Mouse (Mus musculus) forebrain, embryonic 12.5 days (tissue): Measurements from ENCODE around the gene Ip6k1. TPM values are rescaled to one million over a fixed set of nuclear protein-coding genes. Genes with fewer than 3 reads are reported as not detected.

ENCODE experiments used
- ATAC-seq: fragments of 200-750 bp; cut with Nextera tagmentation; 2 replicates; pipeline ENCODE4 v1.8.0; 2017; ENCODE audit warnings: moderate TSS enrichment; ENCODE audit not compliant: low FRiP score
- H3K27ac ChIP-seq: fragments of 300-500 bp; sonication (generic); 2 replicates; pipeline ENCODE4 v1.5.1; 2016; ENCODE audit warnings: mild to moderate bottlenecking
- H3K27me3 ChIP-seq: fragments of 300-500 bp; sonication (generic); 2 replicates; pipeline ENCODE4 v1.6.1; 2016; ENCODE audit warnings: mild to moderate bottlenecking
- H3K36me3 ChIP-seq: fragments of 300-500 bp; sonication (generic); replicated peaks from 2 replicates; pipeline ENCODE4 v1.6.1; 2016; ENCODE audit warnings: mild to moderate bottlenecking
- H3K4me1 ChIP-seq: fragments of 300-500 bp; sonication (generic); 2 replicates; pipeline ENCODE4 v1.6.1; 2016
- H3K4me2 ChIP-seq: fragments of 300-500 bp; sonication (generic); 2 replicates; pipeline ENCODE4 v1.6.1; 2016; ENCODE audit warnings: mild to moderate bottlenecking, moderate library complexity
- H3K4me3 ChIP-seq: fragments of 300-500 bp; sonication (generic); replicated peaks from 2 replicates; pipeline ENCODE4 v1.5.1; 2016; ENCODE audit warnings: mild to moderate bottlenecking
- H3K9ac ChIP-seq: fragments of 300-500 bp; sonication (generic); 2 replicates; pipeline ENCODE4 v1.6.1; 2016; ENCODE audit warnings: mild to moderate bottlenecking
- H3K9me3 ChIP-seq: fragments of 300-500 bp; sonication (generic); 2 replicates; pipeline ENCODE4 v1.6.1; 2016
- WGBS: fragments of 180-500 bp; shearing (Covaris S2); methylation state at CpG from one replicate; pipeline ENCODE4 v1.1.7; 2016; 5-methylcytosine and 5-hydroxymethylcytosine counted together
- polyA plus RNA-seq: library from polyadenylated mRNA; unstranded; fragments of >200 nt; fragmentation: Nextera tagmentation; extraction: Ambion mirVana; gene quantifications from 2 replicates; pipeline ENCODE4 v1.2.1, GENCODE M21; 2016

Ip6k1 gene
- polyA plus RNA-seq, 1 experiment from 2014 or later: 88.2 TPM

- Histone ChIP-seq H3K36me3 (peaks cover 58% of the 10 kb centered on the region), H3K9ac (peak overlapping the region; percentile 64), H3K27ac (peak overlapping the region; percentile 42; the same call in 1 of the 2 replicates), H3K4me2 (peak overlapping the region; percentile 91), H3K27me3 (no peaks in the 10 kb centered on the region), H3K4me3 (peak overlapping the region; percentile 64), H3K9me3 (no peaks in the 10 kb centered on the region), H3K4me1 (peaks cover 35% of the 10 kb centered on the region)
- 1% methylated on average over 19 of the region's 19 CpGs for WGBS
- peak; percentile 50 for ATAC-seq
These were observed 46.3 kb downstream of the Ip6k1 start for GRCm38 (mm10) chr9:108048566-108048955.

DNA sequence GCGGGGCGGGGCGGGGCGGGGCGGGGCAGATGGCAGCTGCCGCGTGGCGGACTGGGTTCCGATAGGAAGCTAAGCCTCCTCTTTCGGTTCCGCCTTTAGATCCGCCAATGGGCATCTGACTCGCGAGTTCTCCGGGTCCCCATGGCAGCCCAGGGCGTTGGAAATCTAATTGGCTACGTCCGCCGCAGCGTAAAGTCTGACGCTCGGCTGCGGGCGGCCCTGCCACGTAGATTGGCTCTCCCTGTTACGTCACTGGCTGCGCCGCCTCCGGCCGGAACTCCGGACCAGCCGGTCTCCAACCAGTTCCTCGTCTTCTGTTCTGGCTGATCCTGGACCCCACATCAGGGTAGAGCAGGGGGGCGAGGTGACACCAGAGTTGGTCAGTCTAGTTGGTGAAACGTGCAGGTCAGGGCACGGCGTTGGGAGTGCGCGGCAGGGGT is 46.7 kb downstream of the Ip6k1 start, which contains the start of gene Gmppb:
TSS of gene Gmppb (plus strand) at position 227 of the 440 bp plus-strand sequence.
- H3K4me3 ChIP-seq: peak within 1 kb of the TSS; percentile 64
- H3K27ac ChIP-seq: peak within 1 kb of the TSS; percentile 43; the same call in 1 of the 2 replicates
- H3K9ac ChIP-seq: peak within 1 kb of the TSS; percentile 64
- no peaks in the 10 kb centered on the region for H3K9me3 ChIP-seq
- H3K4me2 ChIP-seq: peak within 1 kb of the TSS; percentile 91
- no peaks in the 10 kb centered on the region for H3K27me3 ChIP-seq
- peak; percentile 94 for ATAC-seq
- under 1% methylated on average over 35 of the region's 39 CpGs for WGBS
- H3K36me3 ChIP-seq: peaks cover 62% of the 10 kb centered on the region
- H3K4me1 ChIP-seq: peaks cover 35% of the 10 kb centered on the region

DNA sequence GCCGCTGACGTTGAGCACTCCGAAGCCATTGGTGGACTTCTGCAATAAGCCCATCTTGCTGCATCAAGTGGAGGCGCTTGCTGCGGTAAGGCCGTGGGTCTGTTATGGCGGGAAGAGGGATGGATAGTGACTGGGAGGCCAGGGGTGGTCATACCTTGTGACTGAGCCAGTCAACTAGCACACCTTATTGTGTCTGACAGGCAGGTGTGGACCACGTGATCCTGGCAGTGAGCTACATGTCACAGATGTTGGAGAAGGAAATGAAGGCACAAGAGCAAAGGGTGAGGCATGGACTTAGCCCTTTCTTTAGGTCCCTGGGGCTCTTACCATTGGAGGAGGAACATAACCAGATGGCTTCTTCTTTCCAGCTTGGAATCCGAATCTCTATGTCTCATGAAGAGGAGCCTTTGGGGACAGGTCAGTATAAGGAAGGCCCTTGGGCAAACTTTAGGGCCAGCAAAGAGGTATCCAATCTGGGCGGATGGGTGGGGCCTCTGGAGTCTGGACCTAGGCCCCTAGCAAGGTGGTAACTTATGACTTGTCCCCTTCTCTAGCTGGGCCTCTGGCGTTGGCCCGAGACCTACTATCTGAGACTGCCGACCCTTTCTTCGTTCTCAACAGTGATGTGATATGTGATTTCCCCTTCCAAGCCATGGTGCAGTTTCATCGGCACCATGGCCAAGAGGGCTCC is 47.4 kb downstream of the Ip6k1 start:
- WGBS: 46% methylated on average over 15 of the region's 15 CpGs
- Histone ChIP-seq H3K36me3 (peaks cover 65% of the 10 kb centered on the region), H3K9me3 (no peaks in the 10 kb centered on the region), H3K27me3 (no peaks in the 10 kb centered on the region), H3K4me2 (peak overlapping the region; percentile 91), H3K27ac (peak overlapping the region; percentile 43; the same call in 1 of the 2 replicates), H3K4me1 (peaks cover 35% of the 10 kb centered on the region), H3K9ac (peak overlapping the region; percentile 64), H3K4me3 (peak overlapping the region; percentile 64)
- ATAC-seq: peak; percentile 5; the same call in 1 of the 2 replicates

DNA sequence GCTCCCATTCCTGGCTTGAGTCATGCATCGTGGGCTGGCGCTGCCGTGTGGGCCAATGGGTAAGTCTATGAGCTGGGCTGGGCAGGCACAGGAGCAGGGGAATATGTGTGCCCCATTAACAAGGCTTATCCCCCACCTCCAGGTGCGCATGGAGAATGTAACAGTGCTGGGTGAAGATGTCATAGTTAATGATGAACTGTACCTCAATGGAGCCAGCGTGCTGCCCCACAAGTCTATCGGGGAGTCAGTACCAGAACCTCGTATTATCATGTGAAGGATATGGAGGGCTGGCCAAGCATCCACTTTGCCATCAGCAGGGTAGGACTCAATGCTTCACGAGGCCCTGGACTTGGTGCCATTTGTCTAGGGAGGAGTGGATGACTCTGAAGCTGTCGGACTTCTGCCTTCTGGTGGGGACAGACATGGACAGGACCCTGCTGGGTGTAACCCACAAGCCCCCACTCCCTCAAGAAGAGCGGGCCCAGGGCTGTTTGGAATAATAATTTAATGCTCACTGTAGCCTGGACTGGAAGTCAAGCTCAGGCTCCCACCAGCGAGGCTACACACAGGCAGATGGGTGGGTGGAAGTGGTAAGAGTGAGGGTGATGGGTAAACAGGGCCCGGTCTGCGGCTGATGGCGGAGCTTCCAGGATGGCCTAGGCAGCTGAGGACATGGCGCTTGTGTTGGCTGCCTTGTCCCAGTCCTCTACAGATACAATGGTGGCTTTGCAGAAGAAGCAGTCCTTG is 49.1 kb downstream of the Ip6k1 start:
- Histone ChIP-seq H3K36me3 (peaks cover 67% of the 10 kb centered on the region), H3K4me3 (no peak overlapping the region), H3K9me3 (no peaks in the 10 kb centered on the region), H3K4me2 (no peak overlapping the region), H3K27ac (no peak overlapping the region), H3K27me3 (no peaks in the 10 kb centered on the region), H3K9ac (no peak overlapping the region), H3K4me1 (peaks cover 35% of the 10 kb centered on the region)
- no peak for ATAC-seq
- 95% methylated on average over 15 of the region's 15 CpGs for WGBS

DNA sequence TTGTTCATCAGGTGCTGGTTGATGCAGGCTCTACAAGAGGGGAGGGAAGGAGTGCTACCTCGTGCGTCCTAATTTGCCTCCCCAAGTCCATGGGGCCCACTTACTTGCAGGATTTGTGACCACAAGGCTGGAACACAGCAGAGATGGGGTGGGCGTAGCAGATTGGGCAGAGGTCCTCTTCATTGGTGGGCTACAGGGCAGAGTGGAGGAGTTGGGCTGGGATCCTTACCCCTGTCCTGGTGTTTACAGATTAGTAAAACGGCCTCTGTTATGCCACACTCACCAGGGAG is 49.6 kb downstream of the Ip6k1 start:
- H3K4me1 ChIP-seq: peaks cover 35% of the 10 kb centered on the region
- H3K9ac ChIP-seq: no peak overlapping the region
- H3K27me3 ChIP-seq: no peaks in the 10 kb centered on the region
- no peak overlapping the region for H3K4me3 ChIP-seq
- no peak for ATAC-seq
- H3K27ac ChIP-seq: no peak overlapping the region
- H3K36me3 ChIP-seq: peaks cover 67% of the 10 kb centered on the region
- 87% methylated on average over 4 of the region's 4 CpGs for WGBS
- H3K9me3 ChIP-seq: no peaks in the 10 kb centered on the region
- no peak overlapping the region for H3K4me2 ChIP-seq

GRCm38 (mm10) chr9:108052411-108052810 is 50.1 kb downstream of the Ip6k1 start:
- Histone ChIP-seq H3K27ac (no peak overlapping the region), H3K4me3 (no peak overlapping the region), H3K36me3 (peaks cover 65% of the 10 kb centered on the region), H3K9ac (no peak overlapping the region), H3K27me3 (no peaks in the 10 kb centered on the region), H3K4me1 (peaks cover 35% of the 10 kb centered on the region), H3K4me2 (no peak overlapping the region), H3K9me3 (no peaks in the 10 kb centered on the region)
- no peak for ATAC-seq
- 75% methylated on average over 7 of the region's 7 CpGs for WGBS

- H3K36me3 ChIP-seq: peaks cover 66% of the 10 kb centered on the region
- 59% methylated on average over 20 of the region's 20 CpGs for WGBS
- H3K4me3 ChIP-seq: no peak within 1 kb of the TSS; the same call in 1 of the 2 replicates
These were observed 50.8 kb downstream of the Ip6k1 start, which contains the start of gene Amigo3 for GRCm38 (mm10) chr9:108052885-108053664. Amigo3 (plus strand) TSS chr9:108053159.

DNA sequence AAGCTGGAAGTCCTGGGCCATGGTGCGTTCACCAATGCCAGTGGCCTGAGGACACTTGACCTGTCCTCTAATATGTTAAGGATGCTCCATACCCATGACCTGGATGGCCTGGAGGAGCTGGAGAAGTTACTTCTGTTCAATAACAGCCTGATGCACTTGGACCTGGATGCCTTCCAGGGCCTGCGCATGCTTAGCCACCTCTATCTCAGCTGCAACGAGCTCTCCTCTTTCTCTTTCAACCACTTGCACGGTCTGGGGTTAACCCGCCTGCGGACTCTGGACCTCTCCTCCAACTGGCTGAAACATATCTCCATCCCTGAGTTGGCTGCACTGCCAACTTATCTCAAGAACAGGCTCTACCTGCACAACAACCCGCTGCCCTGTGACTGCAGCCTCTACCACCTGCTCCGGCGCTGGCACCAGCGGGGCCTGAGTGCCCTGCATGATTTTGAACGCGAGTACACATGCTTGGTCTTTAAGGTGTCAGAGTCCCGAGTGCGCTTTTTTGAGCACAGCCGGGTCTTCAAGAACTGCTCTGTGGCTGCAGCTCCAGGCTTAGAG is 51.4 kb downstream of the Ip6k1 start:
- Histone ChIP-seq H3K4me2 (no peak overlapping the region), H3K9me3 (no peaks in the 10 kb centered on the region), H3K4me1 (peaks cover 24% of the 10 kb centered on the region), H3K36me3 (peaks cover 73% of the 10 kb centered on the region), H3K27me3 (no peaks in the 10 kb centered on the region), H3K4me3 (no peak overlapping the region), H3K9ac (no peak overlapping the region; the same call in 1 of the 2 replicates), H3K27ac (no peak overlapping the region)
- 91% methylated on average over 15 of the region's 15 CpGs for whole genome bisulfite sequencing
- ATAC-seq: no peak

More at GRCm38 (mm10) chr9:108052885-108053664, 50.8 kb downstream of the Ip6k1 start, which contains the start of gene Amigo3:
- Histone ChIP-seq H3K27ac (no peak within 1 kb of the TSS), H3K4me2 (peak within 1 kb of the TSS; percentile 41), H3K9ac (peak within 1 kb of the TSS; percentile 36; the same call in 1 of the 2 replicates), H3K27me3 (no peaks in the 10 kb centered on the region), H3K4me1 (peaks cover 29% of the 10 kb centered on the region), H3K9me3 (no peaks in the 10 kb centered on the region)
- peak; percentile 34 for ATAC-seq

- Histone ChIP-seq H3K27ac (no peak overlapping the region), H3K36me3 (peaks cover 80% of the 10 kb centered on the region), H3K4me3 (no peak overlapping the region), H3K27me3 (no peaks in the 10 kb centered on the region), H3K9ac (no peak overlapping the region), H3K9me3 (no peaks in the 10 kb centered on the region), H3K4me1 (peaks cover 22% of the 10 kb centered on the region), H3K4me2 (no peak overlapping the region)
- 91% methylated on average over 22 of the region's 22 CpGs for WGBS
- no peak for ATAC-seq
These were observed 52.2 kb downstream of the Ip6k1 start for GRCm38 (mm10) chr9:108054331-108055040.

DNA sequence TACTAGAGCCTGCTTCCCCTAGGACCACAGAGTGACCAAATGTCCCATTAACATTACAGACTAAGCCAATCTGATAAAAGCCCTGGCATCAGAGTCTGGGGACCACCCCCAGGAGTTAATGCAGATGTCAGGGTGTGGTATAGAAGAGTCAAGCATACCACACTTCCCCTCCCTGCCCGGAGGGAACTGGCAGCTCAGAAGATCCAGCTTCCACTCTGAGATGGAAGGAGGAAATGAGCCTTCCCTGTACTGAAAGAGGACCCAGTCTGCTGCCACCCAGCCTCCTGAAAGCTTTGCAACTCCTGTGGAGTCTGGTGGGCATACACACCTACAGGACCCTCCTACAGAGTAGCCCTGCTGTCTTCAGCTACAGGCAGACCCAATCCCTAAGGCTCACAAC is 52.8 kb downstream of the Ip6k1 start:
- no peak overlapping the region for H3K27ac ChIP-seq
- H3K9ac ChIP-seq: no peak overlapping the region
- H3K4me2 ChIP-seq: no peak overlapping the region
- H3K9me3 ChIP-seq: no peaks in the 10 kb centered on the region
- H3K4me1 ChIP-seq: peaks cover 17% of the 10 kb centered on the region
- H3K27me3 ChIP-seq: no peaks in the 10 kb centered on the region
- H3K36me3 ChIP-seq: peaks cover 84% of the 10 kb centered on the region
- ATAC-seq: no peak
- H3K4me3 ChIP-seq: no peak overlapping the region
- 86% methylated on average over 1 of the region's 1 CpGs for WGBS

DNA sequence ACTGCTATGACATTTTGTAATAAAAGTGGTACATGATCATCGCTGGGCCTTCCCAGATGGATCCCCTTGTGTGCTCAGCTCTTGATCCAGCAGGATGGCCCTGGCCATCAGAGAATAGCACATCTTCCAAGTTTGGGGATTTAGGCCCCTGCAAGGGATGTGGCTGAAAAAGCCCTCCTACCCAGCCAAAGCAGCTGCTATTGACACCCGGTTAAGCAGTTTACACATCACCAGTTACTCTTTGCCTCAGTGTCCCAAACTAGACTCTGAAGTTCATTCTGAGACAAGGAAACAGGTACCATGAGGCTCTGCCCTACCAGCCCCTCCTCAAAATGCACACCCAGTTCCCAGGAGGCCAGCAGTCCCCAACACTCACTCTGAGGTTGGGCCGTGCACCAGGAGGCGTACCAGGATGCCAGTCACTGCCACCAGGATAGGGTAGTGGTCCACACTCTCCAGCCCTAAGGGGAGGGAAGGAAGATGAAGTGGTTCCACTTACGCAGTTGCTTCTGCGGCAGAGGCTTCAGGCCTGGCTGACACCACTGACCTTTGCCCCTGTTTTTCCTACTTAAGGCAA is 53.4 kb downstream of the Ip6k1 start:
- no peaks in the 10 kb centered on the region for H3K9me3 ChIP-seq
- H3K36me3 ChIP-seq: peaks cover 81% of the 10 kb centered on the region
- no peak overlapping the region for H3K4me3 ChIP-seq
- WGBS: 87% methylated on average over 6 of the region's 6 CpGs
- no peak overlapping the region for H3K27ac ChIP-seq
- H3K4me1 ChIP-seq: peaks cover 11% of the 10 kb centered on the region
- H3K9ac ChIP-seq: no peak overlapping the region
- ATAC-seq: no peak
- no peaks in the 10 kb centered on the region for H3K27me3 ChIP-seq
- no peak overlapping the region for H3K4me2 ChIP-seq
